Mouse (Mus musculus) layer of hippocampus, postnatal 25 days (tissue): Measurements from ENCODE around the gene Sufu. TPM values are rescaled to one million over a fixed set of nuclear protein-coding genes. Genes with fewer than 3 reads are reported as not detected.

Experiments
- DNase-seq, 2 experiments: peaks; one replicate each; pipeline ENCODE4 v3.0.0; 2022; ENCODE audit warnings: mixed read lengths in 2 of 2, low spot score in 1 of 2; ENCODE audit errors: extremely low spot score in 1 of 2
- total RNA-seq, 2 experiments: library from RNA; stranded (reverse); gene quantifications; 2 replicates each; pipeline ENCODE4 v1.2.3; 2021

Sufu gene
- total RNA-seq, 2 experiments from 2014 or later: 19.4 to 22.1 TPM

GRCm38 (mm10) chr19:46485847-46486246, 89.2 kb downstream of the Sufu start:
- DNase-seq: no peak

- DNase-seq: no peak
Observed at GRCm38 (mm10) chr19:46486709-46487108, 90.0 kb downstream of the Sufu start.

DNA sequence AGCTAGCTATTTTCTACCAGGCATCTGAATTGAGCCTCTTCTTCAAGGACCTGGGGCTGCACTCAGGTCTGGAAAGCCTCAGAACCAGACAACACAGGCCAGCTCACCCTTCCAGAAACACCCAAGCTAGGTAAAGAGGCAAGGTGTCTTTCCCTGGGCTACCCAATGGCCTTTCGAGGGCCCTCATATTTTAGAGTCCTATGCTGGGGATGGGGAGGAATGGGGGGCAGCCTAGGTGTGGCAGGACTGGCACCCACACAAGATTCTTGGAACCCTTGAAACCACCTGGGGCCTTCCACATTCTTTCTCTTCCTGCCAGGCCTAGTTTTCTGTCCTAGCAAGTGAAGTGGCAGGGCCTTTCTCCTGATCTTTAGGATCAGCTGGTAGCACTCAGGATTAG, 92.8 kb downstream of the Sufu start:
- no peak for DNase-seq

GRCm38 (mm10) chr19:46490634-46491033, 93.9 kb downstream of the Sufu start:
- DNase-seq: no peak

- DNase-seq: no peak
Observed at GRCm38 (mm10) chr19:46495136-46495535, 98.4 kb downstream of the Sufu start.

DNA sequence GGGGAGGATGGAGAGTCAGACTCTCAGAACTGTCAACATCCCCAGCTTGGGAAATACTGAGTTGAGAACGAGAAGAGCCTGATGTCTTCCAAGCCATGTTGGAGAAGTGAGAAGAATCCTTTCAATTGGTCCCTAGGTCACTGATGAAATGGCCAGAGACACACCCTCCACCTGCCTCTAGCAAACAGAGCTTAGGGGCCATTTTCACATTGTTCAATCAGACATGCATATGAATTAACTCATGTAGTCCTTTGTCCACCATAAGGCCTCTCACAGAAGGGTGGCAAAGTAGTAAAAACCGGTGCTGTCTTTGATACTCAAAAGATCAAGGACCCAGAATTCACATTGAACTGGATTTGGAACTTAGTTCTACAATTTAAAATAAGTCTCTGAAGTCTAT, 100.5 kb downstream of the Sufu start:
- no peak for DNase-seq

DNA sequence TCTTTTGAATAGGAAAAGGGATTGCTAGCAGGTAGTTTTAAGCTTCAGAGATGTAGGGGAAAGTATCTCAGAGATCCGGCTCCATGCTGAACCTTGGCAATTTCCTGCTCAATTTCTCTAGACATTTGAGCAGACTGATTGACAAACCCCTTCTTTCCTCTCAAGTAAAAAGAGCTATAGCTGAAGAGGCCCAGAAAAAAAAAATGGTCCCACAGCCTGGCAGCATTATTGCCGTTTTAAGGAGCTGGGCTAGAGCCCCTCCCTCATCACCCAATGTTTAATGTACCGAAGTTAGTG, 102.8 kb downstream of the Sufu start:
- DNase-seq: no peak

- DNase-seq: peak; percentile 72 to 75
Observed at GRCm38 (mm10) chr19:46499836-46500580, 103.3 kb downstream of the Sufu start.

DNA sequence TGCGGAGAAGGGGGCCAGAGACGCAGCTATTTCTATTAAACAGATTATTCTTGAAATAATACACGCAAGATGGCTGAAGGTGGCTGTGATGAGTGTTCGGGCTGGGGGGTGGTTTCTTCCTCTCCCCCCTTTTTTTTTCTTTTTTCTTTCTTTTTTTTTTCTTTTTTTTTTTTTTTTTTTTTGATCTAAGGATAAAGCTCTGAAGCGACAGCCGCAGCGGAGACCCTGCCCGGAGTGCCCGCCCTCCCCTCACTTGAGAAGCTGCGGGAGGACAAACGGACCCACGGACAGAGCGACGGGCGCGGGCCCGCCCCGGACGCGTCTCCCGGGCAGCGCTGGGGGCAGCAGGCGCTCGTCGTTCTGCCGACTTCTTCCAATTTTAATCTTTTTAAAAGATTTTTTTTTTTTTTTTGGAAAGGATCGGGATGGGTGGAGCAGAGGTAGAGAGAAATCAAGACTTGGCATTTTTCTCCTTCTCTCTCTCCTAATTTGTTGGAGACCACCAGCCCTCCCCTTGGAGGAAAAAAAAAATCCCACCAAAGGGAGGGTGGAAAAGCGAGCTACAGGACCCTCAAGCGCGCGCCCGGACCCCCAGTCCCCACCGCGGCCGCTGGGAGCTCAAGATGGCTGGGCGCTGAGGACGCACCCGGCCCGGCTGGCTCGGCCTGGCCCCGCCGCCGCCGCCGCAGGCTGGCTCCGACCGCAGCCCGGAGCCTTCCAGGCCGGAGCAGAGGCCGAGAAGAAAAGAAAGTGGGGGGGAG, 104.1 kb downstream of the Sufu start:
- peak in 1 of 2 experiments; percentile 52 for DNase-seq

DNA sequence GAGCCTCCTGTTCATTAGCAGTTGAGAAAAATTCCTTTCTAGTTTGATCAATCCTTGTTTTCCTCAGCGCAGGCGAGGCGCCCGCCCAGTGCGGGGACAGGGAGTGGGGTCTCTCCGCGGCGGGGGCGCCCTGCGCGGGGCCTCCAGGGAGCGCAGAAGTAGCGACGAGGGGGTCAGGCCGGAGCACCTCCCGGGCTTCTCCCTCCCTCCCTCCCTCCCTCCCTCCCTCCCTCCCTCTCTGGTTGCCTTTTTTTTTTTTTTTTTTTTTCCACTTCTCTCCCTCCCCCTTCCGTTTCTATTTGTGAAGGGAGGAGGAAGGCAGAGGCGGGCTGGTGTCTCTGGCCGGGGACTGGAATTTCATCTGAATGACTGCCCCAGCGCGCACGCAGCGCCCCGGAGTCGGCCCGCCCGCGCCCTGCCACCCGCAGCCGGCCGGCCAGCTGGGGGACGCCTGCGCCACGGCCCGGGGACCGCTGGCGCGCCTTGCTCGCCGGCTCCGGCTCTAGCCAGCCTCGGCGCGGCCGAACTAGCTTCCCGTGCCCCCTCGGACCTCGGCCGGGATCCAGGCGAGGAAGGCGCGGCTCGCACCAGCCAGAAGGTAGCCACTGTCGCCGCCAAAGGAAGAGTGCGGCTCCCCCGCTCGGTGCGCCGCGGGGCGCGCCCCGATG, 104.8 kb downstream of the Sufu start, which contains the start of gene Trim8:
Trim8 (plus strand) TSS at position 302 of the 668 bp plus-strand sequence.
- DNase-seq: peak; percentile 60 to 73

- DNase-seq: peak; percentile 66 to 77
Observed at GRCm38 (mm10) chr19:46502069-46502455, 105.4 kb downstream of the Sufu start.

- peak; percentile 58 for DNase-seq
Observed at GRCm38 (mm10) chr19:46502471-46503166, 105.9 kb downstream of the Sufu start.

DNA sequence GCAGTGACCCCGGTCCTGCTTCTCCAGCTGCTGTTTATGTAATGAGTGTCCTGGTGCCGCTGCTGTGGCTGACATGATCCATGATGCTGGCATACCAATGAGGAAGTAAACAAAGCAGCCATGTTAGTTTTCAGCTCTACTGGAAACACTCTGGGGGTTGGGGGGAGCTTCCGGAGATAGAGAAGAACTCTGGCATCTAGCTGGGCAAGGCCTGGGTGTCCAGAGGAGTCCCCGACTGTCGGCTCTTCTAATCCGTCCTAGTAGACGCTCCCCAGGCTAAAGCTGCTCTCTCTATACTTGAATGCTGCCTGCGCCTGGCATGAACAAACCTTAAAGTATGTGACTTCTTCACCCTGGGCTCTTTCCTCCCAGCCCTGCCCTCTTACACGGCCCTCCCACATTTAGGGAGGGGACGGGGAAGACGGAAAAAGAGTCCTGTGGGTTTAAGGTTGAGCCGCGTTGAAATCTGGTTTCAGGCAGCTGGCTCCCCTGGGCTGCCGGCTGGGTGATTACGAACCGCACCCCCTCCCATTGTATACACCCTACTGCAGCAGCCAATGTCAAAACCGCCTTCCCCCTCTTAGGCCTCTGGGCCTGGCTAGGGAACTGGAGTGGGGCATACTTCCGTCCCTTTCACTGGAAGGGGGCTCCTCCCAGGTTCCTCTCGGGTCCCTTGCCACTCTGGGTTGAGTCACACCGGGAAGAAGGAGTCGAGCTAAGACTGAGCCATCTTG, 106.8 kb downstream of the Sufu start:
- DNase-seq: no peak

DNA sequence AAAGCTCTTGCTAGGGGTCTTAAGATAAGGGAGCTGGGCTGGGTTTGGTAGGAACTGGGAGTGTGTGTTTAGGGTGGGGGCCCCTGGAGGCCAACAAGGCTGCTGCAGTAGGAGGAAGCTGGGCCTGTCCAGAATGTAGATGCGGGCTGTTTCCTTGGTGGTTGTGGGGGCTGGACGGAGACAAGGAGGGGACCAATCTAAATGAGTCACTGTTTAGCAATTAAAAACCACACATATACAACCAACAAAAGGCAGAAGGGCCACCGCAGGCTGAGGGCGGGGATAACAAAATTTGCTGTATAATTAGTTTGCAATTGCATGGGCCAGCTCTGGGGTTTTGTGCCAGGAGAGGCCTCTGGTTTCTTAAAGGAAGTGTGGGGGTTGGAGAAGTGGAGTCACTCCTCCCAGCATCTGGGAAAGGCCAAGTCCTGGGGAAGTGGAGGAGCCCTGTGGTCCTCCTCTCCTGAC, 107.4 kb downstream of the Sufu start:
- DNase-seq: no peak

- no peak for DNase-seq
Observed at GRCm38 (mm10) chr19:46504822-46505417, 108.2 kb downstream of the Sufu start.

- no peak for DNase-seq
Observed at GRCm38 (mm10) chr19:46505646-46506371, 109.1 kb downstream of the Sufu start.

DNA sequence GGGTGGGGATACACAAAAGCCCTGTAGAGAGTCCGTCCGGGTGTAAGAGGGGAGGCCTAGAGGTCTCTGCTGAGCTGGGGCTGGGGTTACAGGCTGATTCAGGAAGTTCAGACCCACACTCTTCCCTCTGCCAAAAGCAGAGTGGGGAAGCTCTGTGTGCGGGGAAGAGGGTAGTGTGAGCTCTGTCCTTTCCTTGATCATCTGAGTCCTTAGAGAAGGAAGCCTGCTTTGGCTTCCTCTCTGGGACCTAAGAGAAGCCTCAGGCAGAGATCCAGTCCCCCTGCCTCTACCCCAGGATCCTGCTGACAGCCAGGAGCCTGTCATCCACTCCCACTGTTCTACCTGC, 109.6 kb downstream of the Sufu start:
- no peak for DNase-seq

DNA sequence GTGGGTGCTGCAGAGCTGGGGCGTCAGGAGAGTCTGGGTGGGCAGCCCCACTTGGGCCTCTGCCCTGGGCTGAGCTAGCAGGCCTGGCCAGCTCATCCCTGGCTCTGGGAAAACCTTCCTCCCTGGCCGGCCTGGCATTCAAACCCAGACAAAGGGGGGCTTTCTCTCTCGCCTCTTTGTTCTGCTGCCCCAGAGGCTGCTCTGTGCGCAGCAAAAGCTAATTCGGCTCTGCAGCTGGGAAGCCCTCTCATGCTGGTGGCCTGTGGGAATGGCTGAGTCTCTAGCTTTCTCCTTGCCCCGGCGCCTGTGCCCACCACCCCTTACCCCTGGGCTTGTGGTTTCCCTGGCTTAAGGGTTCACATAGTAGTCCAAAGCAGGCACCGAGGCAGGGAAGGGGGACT, 110.5 kb downstream of the Sufu start:
- DNase-seq: no peak

DNA sequence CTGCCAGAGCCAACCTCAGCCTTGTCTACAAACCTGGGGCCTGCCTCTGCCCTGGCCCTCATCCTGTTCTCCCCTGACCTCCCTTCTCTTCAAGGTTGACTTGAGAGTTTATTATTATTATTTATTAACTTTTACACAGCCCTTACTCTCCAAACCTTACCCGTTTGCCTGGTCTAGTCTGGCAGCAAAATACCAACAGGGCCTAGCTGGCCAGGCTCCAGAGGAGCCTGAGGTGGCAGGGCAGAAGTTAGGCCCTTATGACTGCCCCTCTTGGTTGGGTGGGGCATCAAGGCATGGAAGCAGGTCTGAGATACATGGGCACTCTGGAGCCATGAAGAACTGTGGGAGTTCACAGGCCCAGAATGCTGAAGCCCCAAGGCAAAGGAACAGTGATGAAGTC, 111.1 kb downstream of the Sufu start:
- no peak for DNase-seq
